Mouse (Mus musculus): ENCODE results near the gene Mettl16. TPM values are rescaled to one million over a fixed set of nuclear protein-coding genes. Genes with fewer than 3 reads are reported as not detected.

The Mettl16 gene
- polyA plus RNA-seq, 1 experiment, result 10.9 TPM

GRCm38 (mm10) chr11:74749241-74749640 is 21.4 kb upstream of the Mettl16 start:
- no peak overlapping the region for H3K4me2 ChIP-seq (ENCODE audit: low read depth)
- no peaks in the 10 kb centered on the region for H3K36me3 ChIP-seq (ENCODE audit: control insufficient read depth, insufficient read depth)
- no peak overlapping the region for H3ac ChIP-seq (ENCODE audit: control insufficient read depth, insufficient read length)
- no peak overlapping the region for H3K4me3 ChIP-seq
- no peak for TF ChIP-seq REST (IDR thresholded peaks at IDR 0.05; ENCODE audit: insufficient read depth, insufficient read length)
- no peak for TF ChIP-seq CEBPB (IDR thresholded peaks at IDR 0.05; ENCODE audit: insufficient read depth, poor library complexity, severe bottlenecking)
- no peak for TF ChIP-seq TCF3 (IDR thresholded peaks at IDR 0.05; ENCODE audit: insufficient read length, low read depth)
- no peak for TF ChIP-seq MAX (IDR thresholded peaks at IDR 0.05; ENCODE audit: low read depth)
- TF ChIP-seq POLR2AphosphoS2 (IDR thresholded peaks at IDR 0.05; ENCODE audit: insufficient read length, low read depth), result no peak
- TF ChIP-seq E2F4 (IDR thresholded peaks at IDR 0.05; ENCODE audit: insufficient read depth), result no peak
- TF ChIP-seq POLR2A (IDR thresholded peaks at IDR 0.05; ENCODE audit: insufficient read length, low read depth), result no peak
- TF ChIP-seq TCF12 (IDR thresholded peaks at IDR 0.05; ENCODE audit: insufficient read depth, poor library complexity, severe bottlenecking), result no peak
- TF ChIP-seq MYOG (IDR thresholded peaks at IDR 0.05; ENCODE audit: control insufficient read depth in 1 of 3, insufficient read depth in 1 of 3, insufficient read length in 2 of 3, low read depth in 2 of 3), result no peak
- TF ChIP-seq MYOD1 (IDR thresholded peaks at IDR 0.05; ENCODE audit: control insufficient read depth in 1 of 3, insufficient read length in 2 of 3, low read depth in 2 of 3), result no peak
- TF ChIP-seq SRF (IDR thresholded peaks at IDR 0.05; ENCODE audit: control insufficient read depth, insufficient read length, low read depth), result no peak
- TF ChIP-seq USF1 (IDR thresholded peaks at IDR 0.05; ENCODE audit: low read depth), result no peak
- H3K79me2 ChIP-seq (ENCODE audit: control insufficient read depth, insufficient read depth), result no peaks in the 10 kb centered on the region
- no peaks in the 10 kb centered on the region for H3K27me3 ChIP-seq (ENCODE audit: control insufficient read depth, insufficient read depth, insufficient read length)

GRCm38 (mm10) chr11:74750662-74751351 is 19.8 kb upstream of the Mettl16 start:
- Histone ChIP-seq H3K4me2 (ENCODE audit: low read depth) (no peak overlapping the region), H3K79me2 (ENCODE audit: control insufficient read depth, insufficient read depth) (no peaks in the 10 kb centered on the region), H3ac (ENCODE audit: control insufficient read depth, insufficient read length) (no peak overlapping the region), H3K4me3 (no peak overlapping the region), H3K36me3 (ENCODE audit: control insufficient read depth, insufficient read depth) (no peaks in the 10 kb centered on the region), H3K27me3 (ENCODE audit: control insufficient read depth, insufficient read depth, insufficient read length) (no peaks in the 10 kb centered on the region)
- TF ChIP-seq SRF (IDR thresholded peaks at IDR 0.05; ENCODE audit: control insufficient read depth, insufficient read length, low read depth), result no peak
- TF ChIP-seq MYOD1 (IDR thresholded peaks at IDR 0.05; ENCODE audit: control insufficient read depth in 1 of 3, insufficient read length in 2 of 3, low read depth in 2 of 3), result no peak
- TF ChIP-seq REST (IDR thresholded peaks at IDR 0.05; ENCODE audit: insufficient read depth, insufficient read length), result no peak

- Histone ChIP-seq H3K27me3 (ENCODE audit: control insufficient read depth, insufficient read depth, insufficient read length) (no peaks in the 10 kb centered on the region), H3K79me2 (ENCODE audit: control insufficient read depth, insufficient read depth) (no peaks in the 10 kb centered on the region), H3ac (ENCODE audit: control insufficient read depth, insufficient read length) (no peak overlapping the region), H3K4me2 (ENCODE audit: low read depth) (no peak overlapping the region), H3K36me3 (ENCODE audit: control insufficient read depth, insufficient read depth) (no peaks in the 10 kb centered on the region), H3K4me3 (no peak overlapping the region)
- TF ChIP-seq REST (IDR thresholded peaks at IDR 0.05; ENCODE audit: insufficient read depth, insufficient read length), result no peak
- TF ChIP-seq POLR2A (IDR thresholded peaks at IDR 0.05; ENCODE audit: insufficient read length, low read depth), result no peak
- TF ChIP-seq TCF12 (IDR thresholded peaks at IDR 0.05; ENCODE audit: insufficient read depth, poor library complexity, severe bottlenecking), result no peak
- no peak for TF ChIP-seq USF1 (IDR thresholded peaks at IDR 0.05; ENCODE audit: low read depth)
- TF ChIP-seq SRF (IDR thresholded peaks at IDR 0.05; ENCODE audit: control insufficient read depth, insufficient read length, low read depth), result no peak
- TF ChIP-seq CEBPB (IDR thresholded peaks at IDR 0.05; ENCODE audit: insufficient read depth, poor library complexity, severe bottlenecking), result no peak
- TF ChIP-seq TCF3 (IDR thresholded peaks at IDR 0.05; ENCODE audit: insufficient read length, low read depth), result no peak
- no peak for TF ChIP-seq POLR2AphosphoS2 (IDR thresholded peaks at IDR 0.05; ENCODE audit: insufficient read length, low read depth)
- no peak for TF ChIP-seq MYOG (IDR thresholded peaks at IDR 0.05; ENCODE audit: control insufficient read depth in 1 of 3, insufficient read depth in 1 of 3, insufficient read length in 2 of 3, low read depth in 2 of 3)
- no peak for TF ChIP-seq E2F4 (IDR thresholded peaks at IDR 0.05; ENCODE audit: insufficient read depth)
- no peak for TF ChIP-seq MAX (IDR thresholded peaks at IDR 0.05; ENCODE audit: low read depth)
- no peak for TF ChIP-seq MYOD1 (IDR thresholded peaks at IDR 0.05; ENCODE audit: control insufficient read depth in 1 of 3, insufficient read length in 2 of 3, low read depth in 2 of 3)
Measured at GRCm38 (mm10) chr11:74751352-74752066, 19.1 kb upstream of the Mettl16 start.

- no peak overlapping the region for H3K4me2 ChIP-seq (ENCODE audit: low read depth)
- TF ChIP-seq MYOD1 (IDR thresholded peaks at IDR 0.05; ENCODE audit: control insufficient read depth in 1 of 3, insufficient read length in 2 of 3, low read depth in 2 of 3) (no peak), REST (IDR thresholded peaks at IDR 0.05; ENCODE audit: insufficient read depth, insufficient read length) (no peak), SRF (IDR thresholded peaks at IDR 0.05; ENCODE audit: control insufficient read depth, insufficient read length, low read depth) (no peak), TCF12 (IDR thresholded peaks at IDR 0.05; ENCODE audit: insufficient read depth, poor library complexity, severe bottlenecking) (no peak), USF1 (IDR thresholded peaks at IDR 0.05; ENCODE audit: low read depth) (no peak), POLR2A (IDR thresholded peaks at IDR 0.05; ENCODE audit: insufficient read length, low read depth) (no peak), TCF3 (IDR thresholded peaks at IDR 0.05; ENCODE audit: insufficient read length, low read depth) (no peak), MAX (IDR thresholded peaks at IDR 0.05; ENCODE audit: low read depth) (no peak), POLR2AphosphoS2 (IDR thresholded peaks at IDR 0.05; ENCODE audit: insufficient read length, low read depth) (no peak), E2F4 (IDR thresholded peaks at IDR 0.05; ENCODE audit: insufficient read depth) (no peak), CEBPB (IDR thresholded peaks at IDR 0.05; ENCODE audit: insufficient read depth, poor library complexity, severe bottlenecking) (no peak), MYOG (IDR thresholded peaks at IDR 0.05; ENCODE audit: control insufficient read depth in 1 of 3, insufficient read depth in 1 of 3, insufficient read length in 2 of 3, low read depth in 2 of 3) (no peak)
- no peaks in the 10 kb centered on the region for H3K79me2 ChIP-seq (ENCODE audit: control insufficient read depth, insufficient read depth)
- H3K27me3 ChIP-seq (ENCODE audit: control insufficient read depth, insufficient read depth, insufficient read length), result no peaks in the 10 kb centered on the region
- no peak overlapping the region for H3ac ChIP-seq (ENCODE audit: control insufficient read depth, insufficient read length)
- no peaks in the 10 kb centered on the region for H3K36me3 ChIP-seq (ENCODE audit: control insufficient read depth, insufficient read depth)
- H3K4me3 ChIP-seq, result no peak overlapping the region
Measured at GRCm38 (mm10) chr11:74756631-74757030, 14.0 kb upstream of the Mettl16 start.
